Mouse (Mus musculus) natural killer cell, adult 2 months (primary cell): ENCODE data around the gene Lrrc8c.

Source experiments
- DNase-seq, 2 experiments: peaks; one replicate each; pipeline ENCODE4 v3.0.0; 2022; ENCODE audit warnings: low spot score in 2 of 2

Gene Lrrc8c

GRCm38 (mm10) chr5:105599315-105599714 is 80.1 kb downstream of the Lrrc8c start:
- DNase-seq, result no peak

- DNase-seq, result no peak
Observed at GRCm38 (mm10) chr5:105600998-105601397, 81.8 kb downstream of the Lrrc8c start.

DNA sequence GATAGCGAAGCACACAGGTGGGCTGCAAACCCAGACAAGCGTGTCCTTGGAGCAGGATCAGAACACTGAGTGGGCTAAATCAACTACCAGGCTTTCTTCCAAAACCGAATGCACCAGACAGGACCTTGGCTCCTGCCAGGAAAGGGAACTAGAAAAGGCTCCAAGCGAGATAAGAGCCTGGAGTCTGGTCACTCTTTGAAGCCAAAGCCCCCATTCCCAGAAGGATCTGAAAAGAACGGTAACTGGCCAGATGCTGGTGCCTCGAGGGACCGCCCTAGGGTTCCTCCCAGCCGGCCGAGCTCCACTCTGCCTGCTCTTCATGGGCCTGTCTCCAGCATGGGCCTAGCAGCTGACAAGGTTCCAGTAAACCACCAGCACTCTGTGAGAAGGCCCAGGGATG is 83.4 kb downstream of the Lrrc8c start:
- no peak for DNase-seq

DNA sequence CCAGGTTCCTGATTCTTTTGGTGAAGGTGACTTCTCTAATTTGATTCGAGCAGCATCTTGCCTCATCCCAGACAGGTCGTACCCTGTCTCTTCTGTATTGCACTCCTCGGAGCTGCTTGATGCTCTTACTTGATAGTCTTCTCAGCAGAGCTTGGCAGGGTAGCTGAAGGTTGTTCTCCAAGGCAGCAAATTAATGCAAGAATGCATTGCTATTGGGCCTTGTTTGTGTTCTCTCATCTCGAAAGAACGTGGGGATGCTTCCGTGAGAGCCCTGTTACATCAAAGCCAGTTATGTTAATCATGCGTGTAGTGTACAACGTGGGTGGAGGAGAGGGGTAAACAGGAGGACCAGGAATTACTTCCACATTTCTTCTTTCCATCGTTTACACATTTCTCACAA is 86.5 kb downstream of the Lrrc8c start:
- DNase-seq, result no peak

DNA sequence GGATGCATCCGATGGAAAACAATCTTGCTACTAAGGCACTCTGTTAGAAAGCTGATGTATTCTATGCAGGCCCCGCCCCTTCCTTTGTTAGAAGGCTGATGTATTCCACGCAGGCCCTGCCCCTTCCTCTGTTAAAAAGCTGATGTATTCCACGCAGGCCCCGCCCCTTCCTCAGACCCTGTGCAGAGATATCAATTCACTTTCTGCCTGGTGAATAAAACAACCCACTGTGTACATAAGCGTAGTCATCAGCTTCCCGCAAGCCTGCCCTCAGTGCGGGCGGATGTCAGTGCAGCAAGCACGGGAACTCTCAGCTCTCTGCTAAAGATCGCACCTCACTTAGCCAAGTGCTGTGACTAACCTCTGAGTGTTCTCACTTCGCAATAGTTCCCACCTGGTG is 90.5 kb downstream of the Lrrc8c start:
- DNase-seq, result peak in 1 of 2 experiments; percentile 37

DNA sequence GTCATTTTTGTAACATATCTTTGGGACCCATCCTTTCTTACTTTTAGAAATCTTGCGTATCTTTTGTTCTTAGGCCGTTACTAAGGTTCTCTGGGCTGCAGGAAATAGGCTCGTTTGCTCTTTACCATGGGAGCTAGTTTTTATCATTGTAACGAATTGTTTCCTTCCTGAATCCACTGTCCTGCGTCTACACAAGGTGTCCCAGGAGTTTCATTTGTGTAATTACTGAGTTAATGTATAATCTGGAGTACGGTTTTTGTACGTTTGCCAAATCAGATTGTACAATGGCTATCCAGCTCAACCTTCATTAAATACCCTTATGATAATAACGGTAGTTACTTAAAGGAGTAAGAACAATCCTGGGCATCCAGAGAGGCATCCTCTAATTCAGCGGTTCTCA is 93.8 kb downstream of the Lrrc8c start:
- no peak for DNase-seq

- DNase-seq, result no peak
Observed at GRCm38 (mm10) chr5:105614000-105614399, 94.8 kb downstream of the Lrrc8c start.

DNA sequence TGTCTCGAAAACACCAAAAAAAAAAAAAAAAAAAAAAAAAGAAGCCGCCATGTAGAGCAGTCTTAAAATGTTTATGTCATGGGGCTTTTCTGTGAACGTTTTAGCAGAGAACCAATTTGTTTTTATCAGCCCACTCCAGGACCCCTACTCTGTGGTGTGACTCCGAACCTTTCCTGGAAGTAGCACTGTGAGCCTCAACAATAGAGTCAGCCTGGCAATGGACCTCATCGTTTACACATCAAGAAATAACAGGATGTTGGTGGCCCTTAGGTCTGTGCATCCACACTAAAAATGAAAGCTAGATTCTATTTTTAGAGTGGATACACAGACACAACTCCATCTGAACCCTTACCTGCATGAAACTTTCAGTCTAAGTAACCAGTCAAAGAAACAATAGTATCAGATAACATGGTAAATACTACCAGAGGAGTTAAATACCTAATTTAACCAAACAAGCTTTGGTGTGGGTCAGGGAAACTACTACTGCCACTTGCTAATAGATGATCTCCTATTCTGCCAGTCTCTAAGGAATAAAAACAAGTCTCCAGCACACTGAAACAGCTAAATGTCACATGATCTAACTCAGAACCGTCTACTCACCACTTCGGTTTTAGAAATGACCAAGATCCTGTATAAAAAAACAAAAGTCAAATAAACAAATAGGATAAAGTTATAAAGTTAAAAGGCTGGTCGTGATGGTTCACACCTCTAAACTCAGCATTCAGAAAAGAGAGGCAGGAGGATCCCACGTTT is 95.7 kb downstream of the Lrrc8c start:
- peak in 1 of 2 experiments; percentile 17 for DNase-seq

DNA sequence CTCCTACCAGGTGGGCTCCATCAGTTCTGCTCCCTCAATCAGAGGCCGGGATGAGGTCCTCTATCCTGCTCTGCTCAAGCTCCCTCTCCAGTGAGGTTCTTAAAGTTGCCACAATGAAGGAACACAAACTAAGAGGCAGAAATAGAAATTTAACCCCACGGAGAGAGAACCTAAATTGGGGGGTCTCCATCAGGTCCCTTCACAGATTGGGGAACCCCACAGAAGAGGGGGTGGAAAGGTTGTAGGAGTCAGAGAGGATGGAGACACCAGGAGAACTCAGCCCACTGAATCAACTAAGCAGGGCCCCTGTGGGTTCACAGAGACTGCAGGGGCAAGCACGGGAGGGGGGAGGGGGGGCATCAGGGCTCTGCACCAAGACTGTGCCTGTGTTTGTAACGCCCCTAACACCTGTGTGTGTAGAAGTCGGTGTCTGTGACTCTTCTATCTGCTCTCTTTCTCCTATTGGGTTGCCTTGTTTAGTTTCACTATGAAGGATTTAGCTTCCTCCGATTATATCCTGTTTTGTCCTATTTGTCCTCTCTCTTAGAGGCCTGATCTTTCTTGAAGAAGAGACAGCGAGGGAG is 96.8 kb downstream of the Lrrc8c start:
- no peak for DNase-seq

DNA sequence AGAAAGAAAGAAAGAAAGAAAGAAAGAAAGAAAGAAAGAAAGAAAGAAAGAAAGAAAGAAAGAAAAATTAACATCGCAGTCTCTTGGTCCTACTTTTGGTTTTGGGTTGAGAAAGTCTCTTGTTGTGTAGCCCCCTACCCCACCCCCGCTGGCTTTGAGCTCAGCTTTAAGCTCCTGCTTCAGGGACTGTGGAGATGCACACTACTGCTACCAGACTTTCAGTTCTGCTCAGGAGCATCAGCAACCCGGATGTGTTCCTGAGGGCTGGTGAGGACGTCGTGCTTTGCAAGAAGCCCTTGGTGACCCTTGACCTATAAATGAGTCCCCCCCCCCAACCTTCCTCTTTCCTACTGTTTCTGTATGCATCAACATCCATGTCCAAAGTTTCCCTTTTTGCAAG is 97.3 kb downstream of the Lrrc8c start:
- DNase-seq, result no peak

- no peak for DNase-seq
Observed at GRCm38 (mm10) chr5:105618510-105618909, 99.3 kb downstream of the Lrrc8c start.

GRCm38 (mm10) chr5:105619666-105620065 is 100.5 kb downstream of the Lrrc8c start:
- no peak for DNase-seq

DNA sequence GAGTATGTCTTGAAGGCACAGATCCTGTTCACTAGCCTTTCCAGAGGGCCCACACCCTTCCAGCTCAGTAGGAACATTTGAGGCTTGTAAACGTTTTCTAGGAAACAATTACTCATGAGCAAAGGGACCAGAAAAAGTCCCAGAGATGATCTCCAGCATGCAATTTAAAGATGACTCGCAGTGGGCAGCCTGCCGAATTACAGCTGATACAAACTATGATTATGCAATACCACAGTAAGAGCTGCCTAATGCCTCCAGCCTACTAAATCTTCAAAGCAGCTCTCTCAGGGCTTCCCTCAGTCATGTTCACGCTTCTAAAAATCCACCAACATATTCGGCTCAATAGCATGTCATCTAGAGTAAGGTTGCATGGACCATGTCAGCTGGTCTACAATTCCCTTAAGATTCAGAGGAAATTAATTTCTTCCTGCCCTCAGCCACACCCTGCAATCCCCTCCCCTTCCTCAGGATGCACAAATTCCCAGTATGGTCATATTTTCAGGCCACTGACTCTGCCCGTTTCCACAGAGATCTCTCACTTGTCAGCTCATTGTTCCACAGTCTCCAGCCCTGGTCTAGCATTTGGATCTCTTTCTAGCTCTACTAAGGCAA is 101.4 kb downstream of the Lrrc8c start:
- DNase-seq, result no peak

GRCm38 (mm10) chr5:105623074-105623713 is 104.0 kb downstream of the Lrrc8c start:
- peak in 1 of 2 experiments; percentile 30 for DNase-seq

GRCm38 (mm10) chr5:105624257-105624656 is 105.1 kb downstream of the Lrrc8c start:
- DNase-seq, result no peak

DNA sequence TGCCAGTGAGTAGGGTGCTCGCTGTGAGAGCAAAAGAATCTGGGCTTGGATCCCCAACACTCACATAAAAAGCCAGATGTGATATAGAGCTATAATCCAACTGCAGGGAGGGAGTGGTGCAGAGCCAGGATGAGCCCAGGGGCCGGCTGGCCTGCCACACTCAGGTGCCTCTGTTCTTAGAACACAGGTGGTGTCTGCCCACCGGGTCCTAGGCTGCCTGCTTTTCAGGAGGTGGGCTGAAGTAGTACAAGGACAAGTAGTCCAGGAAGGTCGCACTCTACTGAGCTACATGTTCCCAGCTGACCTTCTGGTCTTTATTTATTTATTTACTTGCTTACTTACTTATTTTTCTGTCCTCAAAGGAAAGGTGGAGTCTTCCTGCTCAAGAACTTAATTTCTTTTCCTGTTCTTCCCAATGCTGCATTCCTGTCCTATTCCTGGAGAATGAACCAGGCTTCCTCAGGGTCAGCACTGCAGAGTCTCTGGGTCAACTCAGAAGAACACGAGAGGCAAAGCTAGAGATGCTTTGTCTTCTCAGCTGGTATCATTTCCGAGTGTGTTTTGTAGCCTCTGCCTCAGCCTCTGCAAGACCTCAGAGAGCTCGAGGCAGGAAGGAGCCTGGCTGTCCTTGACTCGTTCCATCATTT is 106.4 kb downstream of the Lrrc8c start:
- DNase-seq, result no peak

DNA sequence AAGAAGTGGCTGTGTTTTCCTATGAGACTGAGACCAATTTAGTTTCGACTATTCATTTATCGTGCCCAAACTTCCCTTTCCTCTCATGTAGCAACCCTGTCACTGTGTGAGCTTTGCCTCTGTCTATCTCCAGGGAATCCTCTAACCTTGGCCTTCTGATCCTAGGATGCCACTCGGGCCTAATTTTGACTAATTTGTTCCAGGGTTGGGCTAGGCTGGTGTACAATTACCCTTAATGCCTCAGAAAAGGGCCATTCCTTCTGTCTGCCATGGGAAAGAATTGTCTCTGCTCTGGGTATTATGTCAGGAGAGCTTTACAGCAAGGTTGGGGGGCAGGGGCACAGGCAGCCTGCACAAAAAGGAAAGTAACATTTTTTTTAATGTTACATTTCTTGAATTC is 107.2 kb downstream of the Lrrc8c start:
- DNase-seq, result no peak

- DNase-seq, result no peak
Observed at GRCm38 (mm10) chr5:105627093-105627492, 107.9 kb downstream of the Lrrc8c start.

GRCm38 (mm10) chr5:105629955-105630354 is 110.8 kb downstream of the Lrrc8c start:
- no peak for DNase-seq

GRCm38 (mm10) chr5:105632066-105632465 is 112.9 kb downstream of the Lrrc8c start:
- no peak for DNase-seq

- no peak for DNase-seq
Observed at GRCm38 (mm10) chr5:105635576-105635975, 116.4 kb downstream of the Lrrc8c start.
